Mouse (Mus musculus): Measurements from ENCODE around the gene Vmn1r208. TPM values are rescaled to one million over a fixed set of nuclear protein-coding genes. Genes with fewer than 3 reads are reported as not detected.
"Not testable (repeated sequence)": the region's sequence is repeated elsewhere in the genome, so short reads cannot be mapped to it uniquely, and the experiment has no call there.

The Vmn1r208 gene
- not detected in 2 replicates for polyA plus RNA-seq (2014; fragmentation: Nextera tagmentation; extraction: Ambion mirVana)

- not testable (repeated sequence) for H3K4me3 ChIP-seq (ENCODE audit: low read depth, low read length); H3K4me1 ChIP-seq (ENCODE audit: control insufficient read depth, insufficient read depth, low read length); H3K27me3 ChIP-seq (ENCODE audit: control insufficient read depth, insufficient read depth, low read length); H3K36me3 ChIP-seq (replicated peaks; ENCODE audit: control insufficient read depth, insufficient read depth, low read depth, low read length); DNase-seq (ENCODE audit: low spot score); ATAC-seq (replicated peaks; ENCODE audit: insufficient number of reproducible peaks, low FRiP score, low TSS enrichment, low read depth); H3K4me2 ChIP-seq (ENCODE audit: low read depth, low read length); H3K9me3 ChIP-seq (replicated peaks; ENCODE audit: control insufficient read depth, low read length); H3K9ac ChIP-seq (replicated peaks; ENCODE audit: low read length); H3K27ac ChIP-seq (replicated peaks; ENCODE audit: low read depth, low read length)
- no CpG with 5 or more reads among the region's 7 CpGs for WGBS
These were observed at the start of gene Vmn1r208 for GRCm38 (mm10) chr13:22777300-22777699. Gene Vmn1r208, minus strand, starts transcription at chr13:22777400.

GRCm38 (mm10) chr13:22821601-22822000 is 44.4 kb upstream of the Vmn1r208 start:
- H3K4me1 ChIP-seq (ENCODE audit: control insufficient read depth, insufficient read depth, low read length); H3K4me2 ChIP-seq (ENCODE audit: low read depth, low read length); H3K9ac ChIP-seq (replicated peaks; ENCODE audit: low read length); H3K27me3 ChIP-seq (ENCODE audit: control insufficient read depth, insufficient read depth, low read length); H3K27ac ChIP-seq (replicated peaks; ENCODE audit: low read depth, low read length); H3K9me3 ChIP-seq (replicated peaks; ENCODE audit: control insufficient read depth, low read length); H3K4me3 ChIP-seq (ENCODE audit: low read depth, low read length); ATAC-seq (replicated peaks; ENCODE audit: insufficient number of reproducible peaks, low FRiP score, low TSS enrichment, low read depth); DNase-seq (ENCODE audit: low spot score); H3K36me3 ChIP-seq (replicated peaks; ENCODE audit: control insufficient read depth, insufficient read depth, low read depth, low read length): not testable (repeated sequence)
- WGBS: 88% methylated on average over 1 of the region's 1 CpGs

GRCm38 (mm10) chr13:22809582-22809981 is 32.4 kb upstream of the Vmn1r208 start, which contains the start of gene Vmn1r209:
Gene Vmn1r209, minus strand, starts transcription at chr13:22809682.
- not testable (repeated sequence) for ATAC-seq (replicated peaks; ENCODE audit: insufficient number of reproducible peaks, low FRiP score, low TSS enrichment, low read depth); H3K4me1 ChIP-seq (ENCODE audit: control insufficient read depth, insufficient read depth, low read length); H3K36me3 ChIP-seq (replicated peaks; ENCODE audit: control insufficient read depth, insufficient read depth, low read depth, low read length); H3K27me3 ChIP-seq (ENCODE audit: control insufficient read depth, insufficient read depth, low read length); H3K4me3 ChIP-seq (ENCODE audit: low read depth, low read length); DNase-seq (ENCODE audit: low spot score); H3K9me3 ChIP-seq (replicated peaks; ENCODE audit: control insufficient read depth, low read length); H3K4me2 ChIP-seq (ENCODE audit: low read depth, low read length); H3K9ac ChIP-seq (replicated peaks; ENCODE audit: low read length); H3K27ac ChIP-seq (replicated peaks; ENCODE audit: low read depth, low read length)

- not testable (repeated sequence) for H3K27me3 ChIP-seq (ENCODE audit: control insufficient read depth, insufficient read depth, low read length); DNase-seq (ENCODE audit: low spot score); H3K9me3 ChIP-seq (replicated peaks; ENCODE audit: control insufficient read depth, low read length); H3K4me3 ChIP-seq (ENCODE audit: low read depth, low read length); H3K9ac ChIP-seq (replicated peaks; ENCODE audit: low read length); H3K27ac ChIP-seq (replicated peaks; ENCODE audit: low read depth, low read length); H3K4me2 ChIP-seq (ENCODE audit: low read depth, low read length); H3K4me1 ChIP-seq (ENCODE audit: control insufficient read depth, insufficient read depth, low read length); ATAC-seq (replicated peaks; ENCODE audit: insufficient number of reproducible peaks, low FRiP score, low TSS enrichment, low read depth); H3K36me3 ChIP-seq (replicated peaks; ENCODE audit: control insufficient read depth, insufficient read depth, low read depth, low read length)
- WGBS: 82% methylated on average over 3 of the region's 3 CpGs
These were observed 10.9 kb upstream of the Vmn1r208 start for GRCm38 (mm10) chr13:22788096-22788495.

GRCm38 (mm10) chr13:22784159-22784558 is 7.0 kb upstream of the Vmn1r208 start:
- H3K27me3 ChIP-seq (ENCODE audit: control insufficient read depth, insufficient read depth, low read length); H3K27ac ChIP-seq (replicated peaks; ENCODE audit: low read depth, low read length); H3K9me3 ChIP-seq (replicated peaks; ENCODE audit: control insufficient read depth, low read length); H3K4me2 ChIP-seq (ENCODE audit: low read depth, low read length); H3K4me3 ChIP-seq (ENCODE audit: low read depth, low read length); H3K9ac ChIP-seq (replicated peaks; ENCODE audit: low read length); DNase-seq (ENCODE audit: low spot score); H3K4me1 ChIP-seq (ENCODE audit: control insufficient read depth, insufficient read depth, low read length); H3K36me3 ChIP-seq (replicated peaks; ENCODE audit: control insufficient read depth, insufficient read depth, low read depth, low read length); ATAC-seq (replicated peaks; ENCODE audit: insufficient number of reproducible peaks, low FRiP score, low TSS enrichment, low read depth): not testable (repeated sequence)

- H3K27me3 ChIP-seq (ENCODE audit: control insufficient read depth, insufficient read depth, low read length); DNase-seq (ENCODE audit: low spot score); H3K4me3 ChIP-seq (ENCODE audit: low read depth, low read length); H3K9me3 ChIP-seq (replicated peaks; ENCODE audit: control insufficient read depth, low read length); H3K27ac ChIP-seq (replicated peaks; ENCODE audit: low read depth, low read length); H3K4me2 ChIP-seq (ENCODE audit: low read depth, low read length); H3K9ac ChIP-seq (replicated peaks; ENCODE audit: low read length); ATAC-seq (replicated peaks; ENCODE audit: insufficient number of reproducible peaks, low FRiP score, low TSS enrichment, low read depth); H3K36me3 ChIP-seq (replicated peaks; ENCODE audit: control insufficient read depth, insufficient read depth, low read depth, low read length); H3K4me1 ChIP-seq (ENCODE audit: control insufficient read depth, insufficient read depth, low read length): not testable (repeated sequence)
- WGBS: 57% methylated on average over 1 of the region's 2 CpGs
These were observed 5.6 kb downstream of the Vmn1r208 start for GRCm38 (mm10) chr13:22771592-22771991.

- DNase-seq (ENCODE audit: low spot score) (peak; percentile 7), ATAC-seq (replicated peaks; ENCODE audit: insufficient number of reproducible peaks, low FRiP score, low TSS enrichment, low read depth) (no peak)
- Histone ChIP-seq H3K4me3 (ENCODE audit: low read depth, low read length) (no peak overlapping the region), H3K9me3 (replicated peaks; ENCODE audit: control insufficient read depth, low read length) (no peaks in the 10 kb centered on the region), H3K4me1 (ENCODE audit: control insufficient read depth, insufficient read depth, low read length) (no peaks in the 10 kb centered on the region), H3K9ac (replicated peaks; ENCODE audit: low read length) (no peak overlapping the region), H3K27me3 (ENCODE audit: control insufficient read depth, insufficient read depth, low read length) (no peaks in the 10 kb centered on the region), H3K27ac (replicated peaks; ENCODE audit: low read depth, low read length) (no peak overlapping the region), H3K4me2 (ENCODE audit: low read depth, low read length) (no peak overlapping the region), H3K36me3 (replicated peaks; ENCODE audit: control insufficient read depth, insufficient read depth, low read depth, low read length) (no peaks in the 10 kb centered on the region)
These were observed 29.7 kb downstream of the Vmn1r208 start for GRCm38 (mm10) chr13:22747524-22747923.

GRCm38 (mm10) chr13:22729529-22729928 is 47.7 kb downstream of the Vmn1r208 start, which contains the start of gene Vmn1r207-ps:
Gene Vmn1r207-ps, minus strand, starts transcription at chr13:22729629.
- H3K27ac ChIP-seq (replicated peaks; ENCODE audit: low read depth, low read length); DNase-seq (ENCODE audit: low spot score); H3K9me3 ChIP-seq (replicated peaks; ENCODE audit: control insufficient read depth, low read length); ATAC-seq (replicated peaks; ENCODE audit: insufficient number of reproducible peaks, low FRiP score, low TSS enrichment, low read depth); H3K4me2 ChIP-seq (ENCODE audit: low read depth, low read length); H3K4me1 ChIP-seq (ENCODE audit: control insufficient read depth, insufficient read depth, low read length); H3K9ac ChIP-seq (replicated peaks; ENCODE audit: low read length); H3K27me3 ChIP-seq (ENCODE audit: control insufficient read depth, insufficient read depth, low read length); H3K4me3 ChIP-seq (ENCODE audit: low read depth, low read length); H3K36me3 ChIP-seq (replicated peaks; ENCODE audit: control insufficient read depth, insufficient read depth, low read depth, low read length): not testable (repeated sequence)

Data from embryonic facial prominence, embryonic 11.5 days (tissue).